Mouse (Mus musculus) intestine, postnatal 0 days (tissue): Measurements from ENCODE around the gene Med13l. TPM values are rescaled to one million over a fixed set of nuclear protein-coding genes. Genes with fewer than 3 reads are reported as not detected.

Source experiments
- ATAC-seq: fragments of 200-750 bp; cut with Nextera tagmentation; 2 replicates; pipeline ENCODE4 v1.8.0; 2017; ENCODE audit warnings: mild to moderate bottlenecking, moderate TSS enrichment, moderate library complexity
- H3K27ac ChIP-seq: fragments of 300-500 bp; sonication (generic); 2 replicates; pipeline ENCODE4 v1.5.1; 2014; ENCODE audit warnings: mild to moderate bottlenecking, low read depth, low read length, moderate library complexity
- H3K27me3 ChIP-seq: fragments of 300-500 bp; sonication (generic); replicated peaks from 2 replicates; pipeline ENCODE4 v1.6.1; 2014; ENCODE audit warnings: low read length, mixed read lengths; ENCODE audit not compliant: control insufficient read depth, insufficient read depth
- H3K36me3 ChIP-seq: fragments of 300-500 bp; sonication (generic); 2 replicates; pipeline ENCODE4 v1.6.1; 2014; ENCODE audit warnings: mild to moderate bottlenecking, moderate library complexity; ENCODE audit not compliant: control insufficient read depth, insufficient read depth
- H3K4me1 ChIP-seq: fragments of 300-500 bp; sonication (generic); replicated peaks from 2 replicates; pipeline ENCODE4 v1.6.1; 2014; ENCODE audit warnings: antibody characterized with exemption, low read length, mixed read lengths; ENCODE audit not compliant: control insufficient read depth, insufficient read depth
- H3K4me2 ChIP-seq: fragments of 300-500 bp; sonication (generic); replicated peaks from 2 replicates; pipeline ENCODE4 v1.6.1; 2014; ENCODE audit warnings: low read depth, mild to moderate bottlenecking, moderate library complexity
- H3K4me3 ChIP-seq: fragments of 300-500 bp; sonication (generic); 2 replicates; pipeline ENCODE4 v1.5.1; 2014; ENCODE audit warnings: low read depth, low read length
- H3K9ac ChIP-seq: fragments of 300-500 bp; sonication (generic); 2 replicates; pipeline ENCODE4 v1.6.1; 2014; ENCODE audit warnings: mild to moderate bottlenecking, low read depth, low read length
- H3K9me3 ChIP-seq: fragments of 300-500 bp; sonication (generic); 2 replicates; pipeline ENCODE4 v1.6.1; 2016; ENCODE audit warnings: mixed run types; ENCODE audit not compliant: control insufficient read depth
- CTCF ChIP-seq: sonication (generic); IDR thresholded peaks from 2 replicates; pipeline ENCODE4 v1.5.1; 2016; ENCODE audit warnings: low read depth, mild to moderate bottlenecking, control low read depth, antibody characterized with exemption, moderate library complexity
- WGBS: fragments of 180-500 bp; shearing (Covaris S2); extraction: QIAGEN DNeasy Blood & Tissue Kit; methylation state at CpG from one replicate; pipeline ENCODE4 v1.1.7; 2014; 5-methylcytosine and 5-hydroxymethylcytosine counted together
- polyA plus RNA-seq: library from polyadenylated mRNA; unstranded; fragments of >200 nt; fragmentation: Nextera tagmentation; extraction: Ambion mirVana; gene quantifications from 2 replicates; pipeline ENCODE4 v1.2.1, GENCODE M21; 2015

The Med13l gene
- polyA plus RNA-seq = 5.1 and 5.8 TPM in 2 replicates

DNA sequence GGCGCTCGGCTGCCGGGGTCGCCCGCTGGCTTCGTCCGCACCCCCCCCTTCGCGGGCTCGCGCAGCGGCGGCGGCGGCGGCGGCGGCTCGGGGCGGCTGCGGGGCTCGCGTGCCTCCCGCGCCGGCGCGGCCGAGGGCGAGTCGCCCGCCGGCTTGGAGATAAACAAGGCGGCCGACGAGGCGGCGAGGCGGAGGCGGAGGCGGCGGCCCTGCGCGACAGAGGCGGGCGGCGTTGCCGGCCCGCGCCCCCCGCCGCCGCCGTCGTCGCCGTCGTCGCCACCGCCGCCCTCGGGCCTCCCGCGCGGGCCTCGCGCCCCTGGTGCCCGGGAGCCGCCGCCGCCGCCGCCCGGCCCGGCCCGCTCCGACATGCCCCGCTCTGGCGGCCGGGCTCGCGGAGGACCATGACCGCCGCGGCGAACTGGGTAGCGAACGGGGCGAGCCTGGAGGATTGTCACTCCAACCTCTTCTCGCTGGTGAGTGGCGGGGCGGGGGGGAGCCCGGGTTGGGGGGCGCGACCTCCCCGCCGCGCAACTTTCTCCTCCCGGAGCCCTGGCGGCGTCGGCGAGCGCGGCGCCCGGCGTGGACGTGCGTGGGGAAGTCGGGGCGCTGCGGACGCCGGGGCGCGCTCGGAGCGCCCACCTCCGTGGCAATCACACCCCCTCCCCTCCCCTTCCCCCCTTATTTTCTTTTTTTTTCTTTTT lies at the start of gene Med13l:
Gene Med13l (plus strand): TSS at position 295 of the 701 bp plus-strand sequence.
- no peak for TF ChIP-seq CTCF
- peak; percentile 77 for ATAC-seq
- no peaks in the 10 kb centered on the region for H3K27me3 ChIP-seq
- H3K4me2 ChIP-seq = peak within 1 kb of the TSS; percentile 90
- peak within 1 kb of the TSS; percentile 89 for H3K9ac ChIP-seq
- H3K9me3 ChIP-seq = no peaks in the 10 kb centered on the region
- peak within 1 kb of the TSS; percentile 94 for H3K27ac ChIP-seq
- no peaks in the 10 kb centered on the region for H3K36me3 ChIP-seq
- H3K4me3 ChIP-seq = peak within 1 kb of the TSS; percentile 83
- H3K4me1 ChIP-seq = peaks cover 13% of the 10 kb centered on the region; the same call in 1 of the 2 replicates
- under 1% methylated on average over 64 of the region's 120 CpGs for WGBS

GRCm38 (mm10) chr5:118510969-118511368 lies 49.5 kb upstream of the Med13l start:
- Histone ChIP-seq H3K36me3 (no peaks in the 10 kb centered on the region), H3K9me3 (no peaks in the 10 kb centered on the region), H3K27me3 (0 out of 2 replicates have a peak, but pooled peaks cover 8% of the 10 kb centered on the region), H3K27ac (no peak overlapping the region), H3K4me2 (no peak overlapping the region), H3K4me1 (no peaks in the 10 kb centered on the region), H3K4me3 (no peak overlapping the region), H3K9ac (no peak overlapping the region)
- ATAC-seq = no peak
- no peak for TF ChIP-seq CTCF
- 87% methylated on average over 4 of the region's 4 CpGs for WGBS

GRCm38 (mm10) chr5:118513005-118513404 lies 47.5 kb upstream of the Med13l start:
- Histone ChIP-seq H3K4me1 (no peaks in the 10 kb centered on the region), H3K36me3 (no peaks in the 10 kb centered on the region), H3K4me2 (no peak overlapping the region), H3K27me3 (0 out of 2 replicates have a peak, but pooled peaks cover 8% of the 10 kb centered on the region), H3K9me3 (no peaks in the 10 kb centered on the region), H3K9ac (no peak overlapping the region), H3K27ac (no peak overlapping the region), H3K4me3 (no peak overlapping the region)
- no peak for ATAC-seq
- 57% methylated on average over 1 of the region's 1 CpGs for WGBS
- TF ChIP-seq CTCF = no peak

DNA sequence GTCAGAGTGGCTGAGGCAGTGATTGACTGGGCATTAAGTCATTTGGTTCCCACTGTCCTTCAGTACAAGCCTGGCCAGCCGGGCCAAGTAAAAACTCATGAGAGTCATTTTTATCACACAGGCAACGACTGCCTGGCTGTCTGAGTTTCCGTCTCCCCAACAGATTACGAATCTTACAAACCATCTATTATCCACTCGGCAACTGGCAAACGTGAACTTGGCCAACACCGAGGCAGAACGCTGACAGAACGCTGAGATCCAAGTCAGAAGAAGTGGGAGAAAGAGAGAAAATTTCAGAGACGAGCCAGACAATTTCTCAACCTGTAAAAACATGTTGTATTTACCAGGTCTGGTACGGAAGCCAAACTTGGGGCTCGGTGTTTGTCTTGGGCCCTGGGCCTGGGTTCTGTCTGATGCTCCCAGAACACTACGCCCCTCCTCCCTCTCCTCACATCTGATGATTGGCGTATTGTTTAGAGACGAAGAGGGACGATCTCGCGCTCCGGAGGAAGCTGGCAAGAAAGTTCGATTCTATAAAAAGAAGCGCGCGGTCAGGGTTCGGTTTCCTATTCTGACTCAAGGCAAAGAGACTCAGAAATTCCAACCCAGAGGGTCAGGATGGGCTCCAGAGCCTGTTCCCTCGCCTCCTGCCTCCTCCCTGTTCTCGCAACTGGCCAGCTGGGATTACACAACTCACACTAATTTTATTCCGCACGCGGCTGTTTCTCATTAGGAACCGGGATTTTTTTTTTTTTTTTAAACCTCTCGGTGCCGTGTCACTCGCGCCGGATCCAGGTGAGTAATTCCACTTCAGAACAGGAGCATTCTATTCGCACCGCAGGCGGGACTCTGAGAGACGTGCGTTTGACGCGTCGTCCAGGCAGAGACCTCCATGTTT lies 46.6 kb upstream of the Med13l start:
- ATAC-seq = peak; percentile 25; the same call in 1 of the 2 replicates
- Histone ChIP-seq H3K9ac (peak overlapping the region; percentile 45; the same call in 1 of the 2 replicates), H3K27me3 (0 out of 2 replicates have a peak, but pooled peaks cover 8% of the 10 kb centered on the region), H3K36me3 (no peaks in the 10 kb centered on the region), H3K4me3 (peak overlapping the region; percentile 32), H3K27ac (peak overlapping the region; percentile 57; the same call in 1 of the 2 replicates), H3K4me2 (peak overlapping the region; percentile 62), H3K9me3 (no peaks in the 10 kb centered on the region), H3K4me1 (no peaks in the 10 kb centered on the region)
- TF ChIP-seq CTCF = no peak
- WGBS = 5% methylated on average over 43 of the region's 43 CpGs

- H3K9me3 ChIP-seq = no peaks in the 10 kb centered on the region
- no peak for ATAC-seq
- 31% methylated on average over 9 of the region's 9 CpGs for WGBS
- no peaks in the 10 kb centered on the region for H3K36me3 ChIP-seq
- H3K4me2 ChIP-seq = peak overlapping the region; percentile 62
- no peak overlapping the region for H3K27ac ChIP-seq
- 0 out of 2 replicates have a peak, but pooled peaks cover 8% of the 10 kb centered on the region for H3K27me3 ChIP-seq
- no peak overlapping the region for H3K9ac ChIP-seq
- no peak for TF ChIP-seq CTCF
- H3K4me3 ChIP-seq = peak overlapping the region; percentile 32
- no peaks in the 10 kb centered on the region for H3K4me1 ChIP-seq
These were observed 46.0 kb upstream of the Med13l start for GRCm38 (mm10) chr5:118514527-118514831.

DNA sequence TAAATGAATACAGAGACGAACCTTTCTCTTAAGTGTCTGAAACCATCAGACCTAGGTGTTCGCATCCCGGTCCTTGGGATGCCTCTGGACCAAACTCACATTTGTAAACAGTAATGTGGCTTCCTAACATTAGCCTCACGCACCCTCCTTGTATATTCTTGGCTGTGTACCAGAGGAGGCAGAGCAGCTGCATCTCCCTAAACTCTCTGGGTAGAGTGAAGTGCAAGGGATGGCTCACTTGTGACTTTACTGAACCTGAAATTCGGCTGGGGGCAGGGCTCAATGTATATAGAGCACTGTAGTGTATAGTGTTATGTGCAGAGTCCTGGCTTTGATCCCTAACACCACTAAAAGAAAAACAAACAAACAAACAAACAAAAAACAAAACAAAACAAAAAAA lies 45.6 kb upstream of the Med13l start:
- ATAC-seq = no peak
- TF ChIP-seq CTCF = no peak
- Histone ChIP-seq H3K27me3 (0 out of 2 replicates have a peak, but pooled peaks cover 8% of the 10 kb centered on the region), H3K4me1 (no peaks in the 10 kb centered on the region), H3K4me3 (peak overlapping the region; percentile 32; the same call in 1 of the 2 replicates), H3K4me2 (peak overlapping the region; percentile 62; the same call in 1 of the 2 replicates), H3K9me3 (no peaks in the 10 kb centered on the region), H3K36me3 (no peaks in the 10 kb centered on the region), H3K27ac (no peak overlapping the region), H3K9ac (no peak overlapping the region)
- WGBS = 52% methylated on average over 5 of the region's 5 CpGs
